Mouse (Mus musculus): ENCODE measurements around the gene Maco1.

DNA sequence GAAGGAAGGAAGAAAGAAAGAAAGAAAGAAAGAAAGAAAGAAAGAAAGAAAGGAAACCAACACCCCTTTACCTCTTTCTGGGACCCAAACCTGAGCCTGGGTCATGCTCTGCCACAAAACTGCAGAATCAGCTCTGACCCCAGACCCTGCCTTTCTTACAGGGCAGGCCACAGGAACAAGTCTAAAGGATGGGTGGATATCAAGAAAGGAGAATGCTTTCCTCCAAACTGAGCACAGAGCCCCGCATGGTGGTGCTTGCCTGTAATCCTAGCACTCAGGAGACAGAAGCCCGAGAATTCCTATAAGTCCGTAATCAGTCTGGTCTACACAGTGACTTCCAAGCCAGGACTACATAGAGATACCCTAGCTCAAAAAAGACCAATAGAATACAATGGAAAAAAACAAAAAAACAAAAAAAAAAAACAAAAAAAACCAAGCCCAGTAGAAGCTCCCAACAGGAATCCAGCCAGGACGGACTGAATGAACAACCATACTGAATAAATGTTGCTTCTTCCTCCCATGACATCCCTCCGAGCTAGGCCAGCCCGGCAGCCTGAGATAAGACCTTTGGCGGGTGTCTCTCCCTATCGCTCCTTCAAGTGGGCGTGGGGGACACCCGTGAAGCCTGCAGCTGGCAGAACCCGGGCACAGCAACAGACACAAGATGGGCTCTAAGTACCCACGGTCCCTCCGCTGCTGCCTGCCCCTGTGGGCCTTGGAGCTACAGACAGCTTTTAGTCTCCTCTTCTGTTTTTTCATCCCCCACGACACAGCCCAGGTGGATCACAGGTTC lies 11.0 kb upstream of the Maco1 start, which contains the start of gene Rhd:
- no peak for TF ChIP-seq POLR2A (IDR thresholded peaks at IDR 0.05; ENCODE audit: low read depth, low read length)
- TF ChIP-seq CTCF (IDR thresholded peaks at IDR 0.05; ENCODE audit: borderline replicate concordance, insufficient read depth, low read length): no peak

Measured in embryonic fibroblast, embryonic 13.5 days (primary cell).